Mouse (Mus musculus): ENCODE measurements around the gene Catsper2. TPM values are rescaled to one million over a fixed set of nuclear protein-coding genes. Genes with fewer than 3 reads are reported as not detected.
A peak's percentile ranks its signal among the peaks of the same experiment; 100 is the strongest.

Catsper2 gene
- polyA plus RNA-seq, 1 experiment: 2.0 TPM

DNA sequence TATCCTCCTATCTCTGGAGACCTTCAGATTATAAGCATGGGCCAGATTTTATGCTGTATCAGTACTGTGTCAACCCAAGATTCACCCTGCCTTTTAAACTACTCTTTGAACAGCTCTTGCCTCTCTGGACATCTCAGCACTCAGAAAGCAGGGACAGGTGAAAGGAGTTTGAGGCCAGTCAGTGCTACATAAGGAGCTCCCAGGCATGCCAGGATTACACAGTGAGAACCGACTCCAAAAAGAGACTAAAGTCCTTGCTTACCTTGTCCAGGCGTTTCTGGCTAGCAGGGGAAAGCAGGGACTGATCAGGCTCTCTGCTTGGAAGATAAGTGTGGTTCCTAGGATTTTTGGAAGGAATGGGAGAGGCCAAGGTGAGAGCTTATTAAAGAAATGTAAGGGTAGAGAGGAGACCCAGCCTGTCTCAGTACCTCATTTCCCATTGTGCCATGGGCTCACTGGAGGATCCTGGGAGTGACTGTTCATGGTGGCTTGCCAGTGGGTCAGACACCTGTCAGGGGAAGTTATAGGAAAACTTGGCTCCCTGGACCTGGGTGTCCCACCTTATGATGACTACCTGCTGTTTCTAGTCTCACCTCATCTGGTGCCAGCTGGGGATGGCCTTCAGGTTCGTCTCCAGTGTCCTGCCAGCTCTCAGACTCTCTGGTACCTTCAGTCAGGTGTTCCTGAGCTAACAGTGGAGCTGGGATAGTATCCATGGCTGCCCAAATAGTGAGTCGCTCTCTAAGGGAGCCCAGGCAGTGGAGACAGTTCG, 27.4 kb upstream of the Catsper2 start:
- Histone ChIP-seq H3K4me3 (replicated peaks; ENCODE audit: extremely low read depth, low read depth, low read length) (no peak overlapping the region), H3K4me1 (ENCODE audit: control insufficient read depth, insufficient read depth, low read length) (0 out of 2 replicates have a peak, but pooled peaks cover 2% of the 10 kb centered on the region)
- 64% methylated on average over 5 of the region's 5 CpGs for WGBS
- no peak for DNase-seq
- no peak for TF ChIP-seq POLR2A (IDR thresholded peaks at IDR 0.05; ENCODE audit: borderline replicate concordance, extremely low read depth, low read depth, low read length)
- TF ChIP-seq CTCF (IDR thresholded peaks at IDR 0.05; ENCODE audit: insufficient read depth, low read length): no peak

DNA sequence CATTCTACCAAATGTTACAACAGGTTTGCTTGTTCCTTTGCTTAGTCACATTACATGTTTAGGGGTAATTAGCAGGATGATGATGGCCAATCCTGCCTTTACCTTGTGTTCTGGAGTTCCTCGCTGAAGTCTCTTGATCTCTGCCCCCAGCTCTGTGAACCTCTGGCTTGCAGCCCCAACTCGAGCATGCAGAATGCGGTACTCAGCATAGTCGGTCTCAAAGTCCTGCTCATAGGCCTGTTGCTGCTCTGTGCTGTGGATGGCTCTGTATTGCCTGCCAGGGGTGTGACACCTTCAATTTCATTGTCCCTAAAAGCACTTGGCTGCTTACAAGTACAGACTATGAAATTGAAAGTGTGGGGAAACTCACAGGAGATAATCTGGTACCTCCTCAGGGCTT, 26.2 kb upstream of the Catsper2 start:
- DNase-seq: no peak
- 67% methylated on average over 4 of the region's 4 CpGs for WGBS
- H3K4me3 ChIP-seq (replicated peaks; ENCODE audit: extremely low read depth, low read depth, low read length): no peak overlapping the region
- TF ChIP-seq POLR2A (IDR thresholded peaks at IDR 0.05; ENCODE audit: borderline replicate concordance, extremely low read depth, low read depth, low read length) (no peak), CTCF (IDR thresholded peaks at IDR 0.05; ENCODE audit: insufficient read depth, low read length) (no peak)
- 0 out of 2 replicates have a peak, but pooled peaks cover 2% of the 10 kb centered on the region for H3K4me1 ChIP-seq (ENCODE audit: control insufficient read depth, insufficient read depth, low read length)

DNA sequence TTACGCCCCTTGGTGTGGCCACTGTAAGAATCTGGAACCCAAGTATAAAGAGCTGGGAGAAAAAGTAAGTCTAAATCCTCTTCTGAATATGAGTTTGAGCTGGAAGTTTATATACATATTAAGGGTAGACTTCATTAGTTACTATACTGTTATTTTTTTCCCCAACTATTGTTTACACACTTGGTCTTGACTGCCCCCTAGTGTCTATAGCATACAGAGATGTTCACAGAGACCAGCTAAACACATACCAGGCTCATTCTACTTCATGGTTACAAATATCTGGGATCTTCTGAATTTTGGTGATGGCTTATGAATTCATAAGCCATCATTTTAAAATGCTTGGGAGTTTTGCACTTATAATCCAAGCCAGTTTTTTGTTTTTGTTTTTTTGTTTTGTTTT, 21.3 kb upstream of the Catsper2 start:
- no peak for DNase-seq
- 100% methylated on average over 1 of the region's 1 CpGs for WGBS
- no peak overlapping the region for H3K4me3 ChIP-seq (replicated peaks; ENCODE audit: extremely low read depth, low read depth, low read length)
- no peaks in the 10 kb centered on the region for H3K4me1 ChIP-seq (ENCODE audit: control insufficient read depth, insufficient read depth, low read length)
- TF ChIP-seq CTCF (IDR thresholded peaks at IDR 0.05; ENCODE audit: insufficient read depth, low read length) (no peak), POLR2A (IDR thresholded peaks at IDR 0.05; ENCODE audit: borderline replicate concordance, extremely low read depth, low read depth, low read length) (no peak)

DNA sequence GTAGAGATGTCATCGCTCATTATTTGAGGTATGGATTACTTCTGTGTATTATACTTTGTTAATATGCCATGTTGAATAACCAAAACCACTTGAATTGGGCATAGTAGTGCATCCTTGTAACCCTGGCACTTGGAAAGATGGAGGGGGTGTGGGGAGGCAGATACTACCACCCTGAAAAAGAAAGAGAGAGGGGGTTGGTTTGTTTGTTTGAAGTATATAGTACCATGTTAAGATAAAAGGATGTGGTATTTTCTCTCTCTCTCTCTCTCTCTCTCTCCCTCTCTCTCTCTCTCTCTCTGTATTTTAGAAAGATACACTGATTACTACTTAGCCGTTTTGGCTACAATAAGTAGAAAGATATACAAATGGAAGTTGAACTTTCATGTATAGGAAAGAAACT, 12.3 kb upstream of the Catsper2 start:
- TF ChIP-seq POLR2A (IDR thresholded peaks at IDR 0.05; ENCODE audit: borderline replicate concordance, extremely low read depth, low read depth, low read length) (no peak), CTCF (IDR thresholded peaks at IDR 0.05; ENCODE audit: insufficient read depth, low read length) (no peak)
- DNase-seq: no peak
- 91% methylated on average over 2 of the region's 2 CpGs for WGBS
- no peaks in the 10 kb centered on the region for H3K4me1 ChIP-seq (ENCODE audit: control insufficient read depth, insufficient read depth, low read length)
- no peak overlapping the region for H3K4me3 ChIP-seq (replicated peaks; ENCODE audit: extremely low read depth, low read depth, low read length)

DNA sequence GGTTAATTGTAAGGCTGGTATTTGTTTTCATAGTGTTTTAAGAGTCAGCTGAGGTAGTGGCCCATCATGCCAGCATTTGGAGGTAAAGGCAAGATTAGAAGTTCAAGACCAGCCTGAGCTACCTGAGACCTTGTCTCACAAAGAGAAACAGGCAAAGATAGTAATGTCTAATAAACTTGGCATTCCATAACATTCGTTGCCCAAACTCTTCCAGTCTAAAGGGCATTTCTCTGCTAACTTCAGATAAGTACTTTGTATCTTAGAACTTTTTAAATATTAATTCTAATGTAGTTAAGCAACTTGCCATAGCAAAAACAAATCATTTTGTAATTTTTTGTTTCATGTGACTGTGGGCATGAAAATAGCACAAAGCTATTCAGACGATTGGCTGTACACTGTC, 9.6 kb upstream of the Catsper2 start:
- TF ChIP-seq CTCF (IDR thresholded peaks at IDR 0.05; ENCODE audit: insufficient read depth, low read length) (no peak), POLR2A (IDR thresholded peaks at IDR 0.05; ENCODE audit: borderline replicate concordance, extremely low read depth, low read depth, low read length) (no peak)
- peaks cover 6% of the 10 kb centered on the region; the same call in 1 of the 2 replicates for H3K4me1 ChIP-seq (ENCODE audit: control insufficient read depth, insufficient read depth, low read length)
- no peak overlapping the region for H3K4me3 ChIP-seq (replicated peaks; ENCODE audit: extremely low read depth, low read depth, low read length)
- DNase-seq: no peak
- 88% methylated on average over 2 of the region's 2 CpGs for whole genome bisulfite sequencing

DNA sequence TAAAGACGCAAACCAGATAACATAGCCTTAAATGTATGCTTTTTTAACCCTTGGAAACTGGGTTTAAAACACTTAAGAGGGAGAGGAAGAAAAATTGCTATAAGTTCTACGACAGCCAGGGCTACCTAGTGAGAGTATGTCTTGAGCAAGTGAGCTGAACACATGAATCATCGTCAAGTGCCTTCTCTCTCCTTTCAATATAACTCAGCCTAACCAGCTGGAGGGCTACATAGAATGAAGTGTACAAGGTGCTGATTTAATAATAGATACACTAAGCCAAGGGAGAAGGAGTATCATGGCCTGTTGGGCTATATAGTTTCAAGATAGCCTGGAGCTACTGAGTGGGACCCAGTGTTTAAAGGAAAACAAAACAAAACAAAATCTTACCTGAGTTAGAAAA, 4.9 kb upstream of the Catsper2 start:
- 64% methylated on average over 3 of the region's 3 CpGs for WGBS
- TF ChIP-seq POLR2A (IDR thresholded peaks at IDR 0.05; ENCODE audit: borderline replicate concordance, extremely low read depth, low read depth, low read length): no peak
- no peak for TF ChIP-seq CTCF (IDR thresholded peaks at IDR 0.05; ENCODE audit: insufficient read depth, low read length)
- H3K4me3 ChIP-seq (replicated peaks; ENCODE audit: extremely low read depth, low read depth, low read length): no peak overlapping the region
- DNase-seq: no peak
- H3K4me1 ChIP-seq (ENCODE audit: control insufficient read depth, insufficient read depth, low read length): peaks cover 10% of the 10 kb centered on the region

DNA sequence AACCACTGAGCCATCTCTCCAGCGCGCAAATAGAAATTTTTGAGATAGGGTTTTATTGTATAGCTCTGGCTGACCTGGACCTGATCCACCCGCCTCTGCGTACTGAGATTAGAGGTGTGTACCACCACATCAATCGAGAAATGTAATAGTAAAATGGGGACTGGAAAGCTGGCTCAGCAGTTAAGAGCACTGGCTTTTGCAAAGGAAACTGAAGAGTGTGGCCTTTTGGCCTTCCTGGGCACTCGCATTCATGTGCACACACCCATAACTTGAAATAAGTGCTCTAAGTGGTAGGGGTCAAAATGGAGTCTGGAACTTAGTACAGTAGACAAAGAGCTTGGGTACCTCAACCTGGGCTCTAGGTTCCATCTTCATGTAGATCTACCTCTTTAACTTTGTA, 2.8 kb upstream of the Catsper2 start:
- no peak for DNase-seq
- Histone ChIP-seq H3K4me3 (replicated peaks; ENCODE audit: extremely low read depth, low read depth, low read length) (no peak overlapping the region), H3K4me1 (ENCODE audit: control insufficient read depth, insufficient read depth, low read length) (peaks cover 10% of the 10 kb centered on the region)
- whole genome bisulfite sequencing: 69% methylated on average over 6 of the region's 6 CpGs
- no peak for TF ChIP-seq CTCF (IDR thresholded peaks at IDR 0.05; ENCODE audit: insufficient read depth, low read length)
- no peak for TF ChIP-seq POLR2A (IDR thresholded peaks at IDR 0.05; ENCODE audit: borderline replicate concordance, extremely low read depth, low read depth, low read length)

DNA sequence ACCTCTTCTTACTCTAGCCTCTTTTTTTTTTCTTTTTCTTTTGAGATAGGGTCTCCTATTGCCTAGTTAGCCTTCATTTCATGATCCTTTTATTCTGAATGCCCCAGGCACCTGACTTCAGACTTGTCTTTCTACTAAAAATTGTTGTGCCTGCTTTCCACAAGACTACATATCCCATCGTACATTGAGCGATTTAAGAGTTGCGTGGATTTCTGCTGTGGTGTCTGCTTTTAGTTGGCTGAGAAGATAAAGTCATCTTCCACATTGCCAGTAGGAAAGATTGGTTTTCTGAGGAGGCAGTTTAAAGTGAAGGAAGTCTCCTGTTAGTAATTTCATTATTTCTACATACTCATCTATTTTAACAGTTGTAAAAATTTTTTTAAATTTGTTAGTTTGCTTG, 2.0 kb upstream of the Catsper2 start:
- DNase-seq: no peak
- no peak for TF ChIP-seq POLR2A (IDR thresholded peaks at IDR 0.05; ENCODE audit: borderline replicate concordance, extremely low read depth, low read depth, low read length)
- no peak for TF ChIP-seq CTCF (IDR thresholded peaks at IDR 0.05; ENCODE audit: insufficient read depth, low read length)
- WGBS: 57% methylated on average over 3 of the region's 3 CpGs
- Histone ChIP-seq H3K4me1 (ENCODE audit: control insufficient read depth, insufficient read depth, low read length) (peaks cover 10% of the 10 kb centered on the region), H3K4me3 (replicated peaks; ENCODE audit: extremely low read depth, low read depth, low read length) (no peak overlapping the region)

DNA sequence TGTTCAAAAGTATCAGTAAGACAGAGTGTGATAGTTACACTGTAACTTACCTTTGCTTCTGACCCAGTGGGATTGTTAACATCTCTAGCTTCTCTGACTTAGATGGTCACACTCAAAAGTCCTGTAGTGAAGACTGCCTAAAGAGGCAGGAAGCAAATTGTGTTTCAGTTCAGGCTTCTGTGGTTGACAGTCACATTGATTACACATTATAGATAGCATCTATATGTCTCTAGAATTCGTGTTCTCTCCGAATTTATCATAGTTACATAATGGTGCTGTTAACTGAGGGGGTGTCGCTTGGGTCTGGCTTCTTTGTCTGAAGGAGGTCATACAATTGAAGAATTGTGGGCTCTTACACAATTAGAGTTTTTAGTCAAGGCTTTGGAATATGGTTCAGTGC, 1.5 kb upstream of the Catsper2 start:
- no peak for DNase-seq
- WGBS: 21% methylated on average over 3 of the region's 3 CpGs
- no peak overlapping the region for H3K4me3 ChIP-seq (replicated peaks; ENCODE audit: extremely low read depth, low read depth, low read length)
- TF ChIP-seq CTCF (IDR thresholded peaks at IDR 0.05; ENCODE audit: insufficient read depth, low read length): no peak
- no peak for TF ChIP-seq POLR2A (IDR thresholded peaks at IDR 0.05; ENCODE audit: borderline replicate concordance, extremely low read depth, low read depth, low read length)
- peaks cover 10% of the 10 kb centered on the region for H3K4me1 ChIP-seq (ENCODE audit: control insufficient read depth, insufficient read depth, low read length)

DNA sequence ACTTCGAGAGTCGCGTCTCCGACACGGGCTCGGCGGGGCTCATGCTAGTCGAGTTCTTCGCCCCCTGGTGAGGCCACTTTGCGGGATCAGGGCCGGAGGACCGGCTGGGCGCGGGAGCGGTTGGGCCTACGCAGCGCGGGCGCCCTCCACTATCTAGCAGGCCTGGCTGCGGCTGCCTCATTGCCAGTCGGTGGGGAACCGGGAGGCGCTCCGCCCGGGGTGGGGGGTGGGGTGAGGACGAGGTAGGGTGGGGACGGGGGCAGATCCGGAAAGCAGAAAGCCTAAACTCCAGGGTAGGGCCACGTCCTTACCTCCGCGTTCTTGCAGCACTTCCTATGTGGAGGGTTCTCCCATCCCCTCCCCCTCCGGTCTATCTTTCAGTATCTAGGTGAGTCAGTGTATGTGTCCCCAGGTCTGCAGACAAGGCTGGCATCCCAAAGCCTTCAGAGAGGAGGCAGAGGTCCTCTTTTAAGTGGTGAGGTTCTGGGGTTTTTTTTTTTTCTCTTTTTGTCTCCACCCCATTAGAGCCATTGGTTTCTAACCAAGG, 620 bp upstream of the Catsper2 start:
- Histone ChIP-seq H3K4me1 (ENCODE audit: control insufficient read depth, insufficient read depth, low read length) (peaks cover 8% of the 10 kb centered on the region), H3K4me3 (replicated peaks; ENCODE audit: extremely low read depth, low read depth, low read length) (peak overlapping the region; percentile 93)
- DNase-seq: no peak
- no peak; the same call in 1 of the 2 replicates for TF ChIP-seq POLR2A (IDR thresholded peaks at IDR 0.05; ENCODE audit: borderline replicate concordance, extremely low read depth, low read depth, low read length)
- no peak for TF ChIP-seq CTCF (IDR thresholded peaks at IDR 0.05; ENCODE audit: insufficient read depth, low read length)
- 1% methylated on average over 31 of the region's 32 CpGs for WGBS
